Mouse (Mus musculus): Measurements from ENCODE around the gene Znrd1. TPM values are rescaled to one million over a fixed set of nuclear protein-coding genes. Genes with fewer than 3 reads are reported as not detected.

Znrd1 gene
- 14.2 and 14.8 TPM in 2 replicates for total RNA-seq (2014; rRNA removed)
- 12.3 and 13.7 TPM in 2 replicates for polyA plus RNA-seq (2012; rRNA removed)

GRCm38 (mm10) chr17:36957999-36958743 lies at the start of gene Znrd1, which contains the start of gene Znrd1as:
Znrd1 (minus strand) TSS chr17:36958559.
Znrd1as (plus strand) TSS chr17:36958592.
- peak within 1 kb of the TSS; percentile 82 for H3K9ac ChIP-seq (ENCODE audit: low read depth, low read length)
- no peaks in the 10 kb centered on the region for H3K27me3 ChIP-seq (ENCODE audit: control insufficient read depth, insufficient read depth, low read length)
- H3K4me3 ChIP-seq (ENCODE audit: insufficient read depth, low read depth, low read length) = peak within 1 kb of the TSS; percentile 70
- peak within 1 kb of the TSS; percentile 80 for H3K27ac ChIP-seq (replicated peaks; ENCODE audit: insufficient read depth, low read depth, low read length)
- TF ChIP-seq POLR2A (IDR thresholded peaks at IDR 0.05; ENCODE audit: extremely low read depth, insufficient read depth, low read length) (peak; percentile 51; the same call in 1 of the 2 replicates), CTCF (IDR thresholded peaks at IDR 0.05; ENCODE audit: low read depth, low read length) (no peak)
- under 1% methylated on average over 46 of the region's 46 CpGs for WGBS
- H3K36me3 ChIP-seq (ENCODE audit: control insufficient read depth, insufficient read depth, low read length) = peaks cover 9% of the 10 kb centered on the region; the same call in 1 of the 2 replicates
- H3K4me1 ChIP-seq (ENCODE audit: control insufficient read depth, insufficient read depth, low read length) = peaks cover 8% of the 10 kb centered on the region
- H3K79me2 ChIP-seq (ENCODE audit: control insufficient read depth, insufficient read depth, low read length) = no peaks in the 10 kb centered on the region; the same call in 1 of the 2 replicates
- peak; percentile 94 for DNase-seq (ENCODE audit: extremely low read depth, low read depth, low spot score)

GRCm38 (mm10) chr17:37003366-37003765 lies 45.0 kb upstream of the Znrd1 start:
- H3K9ac ChIP-seq (ENCODE audit: low read depth, low read length) = no peak overlapping the region
- no peak for TF ChIP-seq CTCF (IDR thresholded peaks at IDR 0.05; ENCODE audit: low read depth, low read length)
- TF ChIP-seq POLR2A (IDR thresholded peaks at IDR 0.05; ENCODE audit: extremely low read depth, insufficient read depth, low read length) = no peak
- H3K79me2 ChIP-seq (ENCODE audit: control insufficient read depth, insufficient read depth, low read length) = no peaks in the 10 kb centered on the region
- no peak for DNase-seq (ENCODE audit: extremely low read depth, low read depth, low spot score)
- no peak overlapping the region for H3K4me3 ChIP-seq (ENCODE audit: insufficient read depth, low read depth, low read length)
- no peaks in the 10 kb centered on the region for H3K4me1 ChIP-seq (ENCODE audit: control insufficient read depth, insufficient read depth, low read length)
- no peak overlapping the region for H3K27ac ChIP-seq (replicated peaks; ENCODE audit: insufficient read depth, low read depth, low read length)
- WGBS = 59% methylated on average over 4 of the region's 4 CpGs
- H3K27me3 ChIP-seq (ENCODE audit: control insufficient read depth, insufficient read depth, low read length) = 0 out of 2 replicates have a peak, but pooled peaks cover 5% of the 10 kb centered on the region
- no peaks in the 10 kb centered on the region for H3K36me3 ChIP-seq (ENCODE audit: control insufficient read depth, insufficient read depth, low read length)

GRCm38 (mm10) chr17:37002364-37003330 lies 44.3 kb upstream of the Znrd1 start:
- Histone ChIP-seq H3K36me3 (ENCODE audit: control insufficient read depth, insufficient read depth, low read length) (no peaks in the 10 kb centered on the region), H3K4me3 (ENCODE audit: insufficient read depth, low read depth, low read length) (peak overlapping the region; percentile 57), H3K27ac (replicated peaks; ENCODE audit: insufficient read depth, low read depth, low read length) (no peak overlapping the region), H3K79me2 (ENCODE audit: control insufficient read depth, insufficient read depth, low read length) (no peaks in the 10 kb centered on the region), H3K27me3 (ENCODE audit: control insufficient read depth, insufficient read depth, low read length) (0 out of 2 replicates have a peak, but pooled peaks cover 5% of the 10 kb centered on the region), H3K4me1 (ENCODE audit: control insufficient read depth, insufficient read depth, low read length) (no peaks in the 10 kb centered on the region), H3K9ac (ENCODE audit: low read depth, low read length) (peak overlapping the region; percentile 71)
- peak; percentile 22 for DNase-seq (ENCODE audit: extremely low read depth, low read depth, low spot score)
- WGBS = 3% methylated on average over 49 of the region's 49 CpGs
- TF ChIP-seq CTCF (IDR thresholded peaks at IDR 0.05; ENCODE audit: low read depth, low read length) (no peak), POLR2A (IDR thresholded peaks at IDR 0.05; ENCODE audit: extremely low read depth, insufficient read depth, low read length) (no peak)

GRCm38 (mm10) chr17:37000863-37001262 lies 42.5 kb upstream of the Znrd1 start, which contains the start of gene Zfp57:
Zfp57 (plus strand) TSS chr17:37001163.
- WGBS = 95% methylated on average over 7 of the region's 7 CpGs
- H3K36me3 ChIP-seq (ENCODE audit: control insufficient read depth, insufficient read depth, low read length) = no peaks in the 10 kb centered on the region
- no peak within 1 kb of the TSS for H3K4me3 ChIP-seq (ENCODE audit: insufficient read depth, low read depth, low read length)
- 0 out of 2 replicates have a peak, but pooled peaks cover 5% of the 10 kb centered on the region for H3K27me3 ChIP-seq (ENCODE audit: control insufficient read depth, insufficient read depth, low read length)
- no peak for TF ChIP-seq POLR2A (IDR thresholded peaks at IDR 0.05; ENCODE audit: extremely low read depth, insufficient read depth, low read length)
- TF ChIP-seq CTCF (IDR thresholded peaks at IDR 0.05; ENCODE audit: low read depth, low read length) = no peak
- DNase-seq (ENCODE audit: extremely low read depth, low read depth, low spot score) = no peak
- peaks cover 3% of the 10 kb centered on the region for H3K4me1 ChIP-seq (ENCODE audit: control insufficient read depth, insufficient read depth, low read length)
- H3K79me2 ChIP-seq (ENCODE audit: control insufficient read depth, insufficient read depth, low read length) = no peaks in the 10 kb centered on the region
- no peak within 1 kb of the TSS for H3K9ac ChIP-seq (ENCODE audit: low read depth, low read length)
- H3K27ac ChIP-seq (replicated peaks; ENCODE audit: insufficient read depth, low read depth, low read length) = no peak within 1 kb of the TSS

GRCm38 (mm10) chr17:36998477-36998876 lies 40.1 kb upstream of the Znrd1 start:
- H3K36me3 ChIP-seq (ENCODE audit: control insufficient read depth, insufficient read depth, low read length) = no peaks in the 10 kb centered on the region
- H3K9ac ChIP-seq (ENCODE audit: low read depth, low read length) = no peak overlapping the region
- no peak overlapping the region for H3K4me3 ChIP-seq (ENCODE audit: insufficient read depth, low read depth, low read length)
- H3K27me3 ChIP-seq (ENCODE audit: control insufficient read depth, insufficient read depth, low read length) = 0 out of 2 replicates have a peak, but pooled peaks cover 5% of the 10 kb centered on the region
- H3K27ac ChIP-seq (replicated peaks; ENCODE audit: insufficient read depth, low read depth, low read length) = no peak overlapping the region
- TF ChIP-seq POLR2A (IDR thresholded peaks at IDR 0.05; ENCODE audit: extremely low read depth, insufficient read depth, low read length) = no peak
- H3K79me2 ChIP-seq (ENCODE audit: control insufficient read depth, insufficient read depth, low read length) = no peaks in the 10 kb centered on the region
- peaks cover 3% of the 10 kb centered on the region for H3K4me1 ChIP-seq (ENCODE audit: control insufficient read depth, insufficient read depth, low read length)
- no peak for DNase-seq (ENCODE audit: extremely low read depth, low read depth, low spot score)
- 58% methylated on average over 2 of the region's 2 CpGs for WGBS
